In the genomic region with DNA sequence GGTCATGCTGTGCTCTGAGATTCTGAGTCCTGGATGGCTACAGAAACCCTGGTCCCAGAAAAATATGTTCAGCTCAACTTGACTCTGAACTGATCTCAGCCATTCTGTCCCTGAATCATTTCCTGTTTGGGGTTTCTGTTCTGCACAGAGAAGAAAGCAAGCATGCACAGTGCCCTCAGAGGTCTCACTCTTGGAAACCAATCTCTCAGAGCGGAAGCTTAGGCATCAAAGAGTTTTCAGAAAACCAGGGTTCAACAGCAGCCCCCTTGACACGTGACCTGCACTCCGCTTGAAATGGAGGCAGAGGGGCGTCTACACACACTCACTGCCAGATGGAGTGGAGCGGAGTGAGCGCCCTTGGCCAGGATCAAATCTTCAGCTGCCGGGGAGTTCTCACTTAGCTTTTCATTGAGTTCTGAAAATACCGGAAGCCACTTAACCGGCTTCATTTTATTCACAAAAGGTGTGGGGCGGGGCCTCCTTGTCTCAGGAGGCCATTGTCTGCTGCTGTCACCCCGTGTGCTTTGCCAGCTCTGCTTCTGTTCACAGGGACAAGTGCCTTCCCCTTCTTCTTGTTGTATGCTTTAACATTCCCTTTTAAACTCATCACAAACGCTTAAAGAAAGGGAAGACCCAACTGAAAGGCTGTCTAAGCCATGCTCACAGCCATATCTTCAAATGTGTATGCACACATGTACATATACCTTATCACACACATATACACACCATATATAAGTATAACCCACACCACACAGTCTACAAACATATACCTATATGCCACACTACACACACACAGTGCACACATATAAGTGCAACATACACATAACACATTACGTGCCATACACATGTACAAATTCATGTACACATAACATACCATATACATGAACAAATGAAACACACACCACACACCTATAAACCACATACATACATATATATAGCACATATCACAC, we compare ENCODE assay signal across 9 mouse cellular contexts. TPM values are rescaled to one million over a fixed set of nuclear protein-coding genes. Genes with fewer than 3 reads are reported as not detected.
DNase-seq lines count a peak whose midpoint lies in the region; ATAC-seq and TF ChIP-seq lines count a peak whose summit lies in the region.
"Had no signal": no experiment of that assay in that cellular context is flagged by ENCODE, and none has a peak within 500 bp of the region (broad histone marks: within the 10 kb centered on the region; RNA-seq: fewer than 3 reads in every experiment).

No protein-coding gene starts in this region.

- no peaks in the 10 kb centered on the region for H3K27me3 ChIP-seq in kidney, adult 2 months (replicated peaks; ENCODE audit: control insufficient read depth, insufficient read depth, low read length)
- H3K27me3 ChIP-seq in stomach, embryonic 15.5 days (replicated peaks): no peaks in the 10 kb centered on the region
- H3K27me3 ChIP-seq: neural tube, embryonic 12.5 days had no signal

- peak overlapping the region; percentile 33 for H3K4me2 ChIP-seq in stomach, embryonic 15.5 days
- H3K4me2 ChIP-seq: neural tube, embryonic 12.5 days had no signal

- TF ChIP-seq CTCF in kidney, adult 2 months (conservative IDR thresholded peaks at IDR 0.05; ENCODE audit: insufficient read depth, insufficient read length, low read depth, low read length): no peak
- TF ChIP-seq CTCF in embryonic fibroblast, embryonic 13.5 days (IDR thresholded peaks at IDR 0.05; ENCODE audit: borderline replicate concordance, insufficient read depth, low read length): no peak

- no peaks in the 10 kb centered on the region for H3K36me3 ChIP-seq in kidney, adult 2 months (ENCODE audit: control insufficient read depth, insufficient read depth, low read length)
- no peaks in the 10 kb centered on the region for H3K36me3 ChIP-seq in stomach, embryonic 15.5 days
- H3K36me3 ChIP-seq: neural tube, embryonic 12.5 days had no signal

- no peaks in the 10 kb centered on the region for H3K4me1 ChIP-seq in kidney, adult 2 months (ENCODE audit: control insufficient read depth, insufficient read depth, low read length)
- H3K4me1 ChIP-seq in embryonic fibroblast, embryonic 13.5 days (ENCODE audit: control insufficient read depth, insufficient read depth, low read length): 0 out of 2 replicates have a peak, but pooled peaks cover 10% of the 10 kb centered on the region
- H3K4me1 ChIP-seq in stomach, embryonic 15.5 days: peaks cover 13% of the 10 kb centered on the region

- no peak for ATAC-seq in stomach, embryonic 15.5 days (ENCODE audit: insufficient read depth, low FRiP score, low read depth)

- no peak overlapping the region for H3K9ac ChIP-seq in stomach, embryonic 15.5 days
- H3K9ac ChIP-seq: neural tube, embryonic 12.5 days had no signal

- peak overlapping the region; percentile 81 for H3K27ac ChIP-seq in kidney, adult 2 months (ENCODE audit: insufficient read depth, low read depth, low read length)
- peak overlapping the region; percentile 50 for H3K27ac ChIP-seq in embryonic fibroblast, embryonic 13.5 days (ENCODE audit: insufficient read depth, low read length)
- H3K27ac ChIP-seq in stomach, embryonic 15.5 days: peak overlapping the region; percentile 36; the same call in 1 of the 2 replicates
- H3K27ac ChIP-seq: neural tube, embryonic 12.5 days had no signal

- H3K4me3 ChIP-seq in kidney, adult 2 months (ENCODE audit: insufficient read depth, low read depth, low read length): peak overlapping the region; percentile 29
- no peak overlapping the region for H3K4me3 ChIP-seq in embryonic fibroblast, embryonic 13.5 days (ENCODE audit: insufficient read depth, low read length)
- H3K4me3 ChIP-seq in stomach, embryonic 15.5 days (replicated peaks): no peak overlapping the region
- H3K4me3 ChIP-seq: neural tube, embryonic 12.5 days had no signal

- WGBS in kidney, adult 2 months: 41% methylated on average over 13 of the region's 13 CpGs
- WGBS in stomach, embryonic 15.5 days: 35% methylated on average over 13 of the region's 13 CpGs

- no peak for TF ChIP-seq POLR2A in kidney, adult 2 months (IDR thresholded peaks at IDR 0.05; ENCODE audit: low read depth, low read length)
- no peak for TF ChIP-seq POLR2A in embryonic fibroblast, embryonic 13.5 days (IDR thresholded peaks at IDR 0.05; ENCODE audit: low read depth, low read length)

- DNase-seq in kidney, adult 2 months: peak; percentile 32
- DNase-seq in kidney, adult 18-20 months: no peak
- DNase-seq in induced T-regulatory cell, adult 2 months (ENCODE audit: low read depth): peak; percentile 92
- peak; percentile 58 for DNase-seq in lung, postnatal 10 days
- DNase-seq in adrenal gland, postnatal 4 days (ENCODE audit: low spot score in 2 of 2): no peak
- no peak for DNase-seq in adrenal gland, postnatal 25 days

- H3K9me3 ChIP-seq in stomach, embryonic 15.5 days: no peaks in the 10 kb centered on the region
- H3K9me3 ChIP-seq: neural tube, embryonic 12.5 days had no signal

RNA-seq across cellular contexts. Expression of a gene that starts 36.2 kb away (rescaled TPM):
- polyA plus RNA-seq in kidney, adult 2 months (2012; rRNA removed): 7.5 and 9.0 TPM in 2 replicates
- 74.0 and 83.3 TPM in 2 replicates for polyA plus RNA-seq in embryonic fibroblast, embryonic 13.5 days (2011; ENCODE audit: insufficient read length, low read depth, missing spikeins)
- polyA plus RNA-seq in stomach, embryonic 15.5 days (2015; fragmentation: Nextera tagmentation; extraction: Ambion mirVana): 64.7 and 72.0 TPM in 2 replicates
- total RNA-seq in adrenal gland, postnatal 4 days (2021): 10 to 100 TPM; 46.2 to 47.2 TPM
- 25.6 and 33.5 TPM in 2 replicates for total RNA-seq in adrenal gland, postnatal 25 days (2021)

Comparison
In these comparisons a context has a peak if more than half of its experiments do, and no peak if none do; other contexts are left out.
1. DNase-seq: peak in kidney, adult 2 months (single experiment), induced T-regulatory cell, adult 2 months (single experiment) and lung, postnatal 10 days (single experiment); none in kidney, adult 18-20 months (single experiment), adrenal gland, postnatal 4 days (0 of 2) and adrenal gland, postnatal 25 days (single experiment).
2. Peak in every context shown above with its lines, with median percentiles within 50 percentile points of each other: H3K27ac ChIP-seq.